Mouse (Mus musculus) cerebellum, adult 8-10 months (tissue): Measurements from ENCODE around the gene Scn11a.

Experiments
- DNase-seq: peaks from one replicate; pipeline ENCODE4 v3.0.0; 2022

Gene Scn11a

DNA sequence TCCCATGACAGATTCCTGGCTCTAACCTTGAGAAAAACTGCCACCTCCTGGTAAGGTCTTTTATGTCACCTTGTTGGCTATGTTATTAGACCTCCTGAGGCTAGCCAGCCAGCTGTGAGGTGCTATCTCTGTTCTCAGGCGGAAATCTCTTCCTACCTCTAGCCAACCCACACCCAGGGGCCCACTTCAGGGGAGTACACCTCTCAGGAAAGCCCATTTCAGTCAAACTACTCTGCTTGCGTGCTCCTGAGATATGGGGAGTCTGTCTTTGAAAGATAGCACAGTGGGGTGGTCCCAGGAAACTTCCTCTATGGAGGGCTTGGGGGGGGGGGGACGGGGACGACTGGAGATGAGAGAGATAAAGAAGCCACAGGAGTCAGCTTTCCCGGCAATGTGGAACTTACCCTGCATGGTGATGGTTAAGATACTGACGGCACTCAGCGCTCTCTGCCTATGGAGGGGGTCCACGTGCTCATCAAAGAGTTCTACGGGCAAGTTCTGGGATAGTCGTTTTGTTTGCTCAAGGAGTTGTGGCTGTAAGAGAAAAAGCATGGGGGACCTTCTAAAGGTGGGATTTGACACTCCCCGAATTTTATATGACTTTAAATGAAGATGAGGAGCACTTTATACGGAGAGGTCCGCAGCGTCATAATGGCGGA, 29.9 kb downstream of the Scn11a start:
- no peak for DNase-seq

DNA sequence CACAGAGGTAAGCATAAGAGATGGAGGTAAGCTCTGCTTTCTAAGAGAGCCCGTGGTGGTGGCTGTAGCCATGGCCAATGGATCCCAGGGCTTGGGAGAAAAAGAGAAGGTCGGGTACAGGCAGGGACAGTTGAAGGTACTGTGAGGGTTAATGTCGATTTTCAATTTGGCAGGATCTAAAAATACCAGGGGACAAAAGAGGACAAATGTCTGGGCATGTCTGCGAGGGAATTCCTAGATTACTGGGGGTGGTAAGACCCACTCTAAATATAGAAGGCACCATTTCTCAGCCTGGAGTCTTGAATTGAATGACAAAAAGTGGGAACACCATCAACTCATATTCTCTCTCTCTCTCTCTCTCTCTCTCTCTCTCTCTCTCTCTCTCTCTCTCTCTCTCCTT, 30.8 kb downstream of the Scn11a start:
- DNase-seq, result no peak

- no peak for DNase-seq
These were observed 32.8 kb downstream of the Scn11a start for GRCm38 (mm10) chr9:119792505-119792904.

DNA sequence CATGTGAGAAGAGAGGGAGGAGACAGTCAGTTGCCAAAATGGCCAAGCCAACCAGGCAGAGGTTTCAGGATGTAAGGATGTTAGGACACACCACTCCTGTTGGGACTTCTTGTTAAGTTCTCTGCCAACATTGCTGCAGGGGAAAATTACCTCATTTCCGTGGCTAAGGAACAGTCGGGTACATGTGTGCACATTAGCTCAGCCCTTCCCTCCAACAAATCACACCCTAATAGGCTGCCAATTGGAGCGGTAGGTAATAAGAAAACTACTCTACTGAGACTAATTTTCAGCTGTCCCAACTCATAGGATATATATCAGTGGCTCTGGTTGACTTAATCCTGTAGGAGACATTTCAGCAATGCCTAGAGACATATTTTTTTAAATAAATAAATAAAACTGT, 44.4 kb downstream of the Scn11a start:
- no peak for DNase-seq

DNA sequence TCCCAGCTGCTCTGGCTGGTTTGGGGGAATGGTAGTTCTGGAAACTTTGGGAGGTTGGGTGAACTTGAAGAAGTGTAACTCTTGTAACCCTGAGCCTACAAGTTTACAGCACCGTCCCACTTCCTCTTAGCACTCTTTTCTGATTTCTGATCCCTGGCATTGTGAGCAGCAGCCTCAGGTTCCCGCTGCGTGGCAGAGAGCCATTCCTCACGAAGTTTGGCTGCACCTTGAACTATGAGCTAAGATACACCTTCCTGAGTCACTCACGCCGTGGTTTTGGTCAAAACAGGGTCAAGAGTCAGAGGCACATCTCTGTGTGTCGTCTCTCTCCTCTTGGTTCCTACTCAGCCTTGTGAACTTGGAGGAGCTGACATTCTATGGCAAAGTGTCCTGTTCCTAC, 48.6 kb downstream of the Scn11a start:
- no peak for DNase-seq

DNA sequence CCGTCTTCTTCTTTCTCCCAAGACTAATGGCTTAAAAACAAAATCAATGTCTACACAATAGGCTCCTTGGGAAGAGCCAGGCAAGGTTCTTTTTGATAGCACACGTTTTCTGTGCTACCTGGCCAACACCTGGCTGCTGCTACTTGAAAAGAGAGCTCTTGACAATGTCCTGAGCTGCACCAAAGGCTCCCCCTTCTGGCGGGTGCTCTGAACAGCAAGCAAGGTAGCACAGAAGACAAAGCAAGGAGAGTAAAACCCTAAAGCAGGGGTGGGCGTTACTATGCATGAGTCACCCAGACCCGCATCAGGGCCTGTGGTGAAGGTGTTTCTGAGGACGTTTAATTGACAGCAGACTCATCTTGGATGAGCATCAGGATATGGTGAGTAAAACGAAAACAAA, 56.7 kb downstream of the Scn11a start:
- no peak for DNase-seq

GRCm38 (mm10) chr9:119760226-119760625, 65.0 kb downstream of the Scn11a start:
- no peak for DNase-seq

DNA sequence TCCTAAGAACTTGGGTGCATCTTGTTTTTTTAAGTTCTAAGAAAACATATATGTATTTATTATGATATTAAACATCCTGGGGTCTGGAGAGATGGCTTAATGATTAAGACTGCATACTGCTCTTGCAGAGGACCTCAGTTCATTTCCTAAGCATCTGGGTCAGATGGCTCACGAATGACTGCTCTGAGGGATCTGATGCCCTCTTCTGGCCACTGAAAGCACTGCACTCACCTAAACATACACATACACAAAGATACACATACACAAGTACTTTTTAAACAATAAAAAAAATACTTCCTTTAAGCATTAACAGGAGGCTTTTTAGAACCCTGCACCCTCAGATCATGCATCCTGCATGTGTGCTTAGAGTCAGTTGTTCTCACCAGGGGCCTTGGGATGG, 65.8 kb downstream of the Scn11a start:
- no peak for DNase-seq

- DNase-seq, result no peak
These were observed 73.7 kb downstream of the Scn11a start for GRCm38 (mm10) chr9:119751507-119751906.

- no peak for DNase-seq
These were observed 76.1 kb downstream of the Scn11a start for GRCm38 (mm10) chr9:119749112-119749511.

DNA sequence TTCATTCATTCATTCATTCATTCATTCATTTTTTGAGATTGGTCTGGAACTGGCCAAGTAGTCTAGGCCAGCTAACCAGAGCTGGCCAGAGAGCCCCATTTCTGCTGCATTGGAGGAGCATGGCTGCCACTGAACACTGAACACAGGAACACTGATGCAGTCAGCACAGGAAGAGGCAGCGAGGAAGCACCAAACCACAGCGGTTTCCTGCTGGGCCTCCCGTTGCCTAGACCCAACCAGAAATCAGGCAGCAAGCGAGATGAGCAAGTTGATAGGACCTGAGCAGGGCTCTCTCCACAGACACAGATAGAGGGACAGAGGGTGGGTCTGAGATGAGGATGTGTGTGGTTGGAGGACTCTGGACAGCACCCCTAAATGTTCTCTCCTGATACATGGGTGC, 81.4 kb downstream of the Scn11a start:
- DNase-seq, result no peak

DNA sequence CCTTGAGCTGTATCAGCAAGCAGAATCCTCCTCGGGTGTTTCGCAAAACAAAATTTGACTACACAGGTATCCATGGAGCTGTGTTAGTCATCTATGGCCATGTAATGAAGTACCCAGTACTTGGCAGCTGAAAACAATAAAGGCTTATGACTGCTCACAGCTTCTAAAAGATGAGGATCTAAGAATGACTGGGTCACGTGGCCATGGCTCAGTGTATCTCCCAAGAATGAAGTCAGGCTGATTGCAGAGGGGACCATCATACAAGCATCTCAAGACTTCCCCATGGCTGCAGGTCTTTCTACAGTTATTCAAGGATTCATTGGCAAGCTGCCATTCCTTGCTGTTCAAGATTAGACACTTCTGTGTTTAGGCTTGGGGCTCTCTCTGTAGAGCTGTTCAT, 81.9 kb downstream of the Scn11a start:
- no peak for DNase-seq

GRCm38 (mm10) chr9:119741101-119741786, 84.0 kb downstream of the Scn11a start:
- DNase-seq, result no peak

- no peak for DNase-seq
These were observed 96.7 kb downstream of the Scn11a start for GRCm38 (mm10) chr9:119728412-119729097.

DNA sequence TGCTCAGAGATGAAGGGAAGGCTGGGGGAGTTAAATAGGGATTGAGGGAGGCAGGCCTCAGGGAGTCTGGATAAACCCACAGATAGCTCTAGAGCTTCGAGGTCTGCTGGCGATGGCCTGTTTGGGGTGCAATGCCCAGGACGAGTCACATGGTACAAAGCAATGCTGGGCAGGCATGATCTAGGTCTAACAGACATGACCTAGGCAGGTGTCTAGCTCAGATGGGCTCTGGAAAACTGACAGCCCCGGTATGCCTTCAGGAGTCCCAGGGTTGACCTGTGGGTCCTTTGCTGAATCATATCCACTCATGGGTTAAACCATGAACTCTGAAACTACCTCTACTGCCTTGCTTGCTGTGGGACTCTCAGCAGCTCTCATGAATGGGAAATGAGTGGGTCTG, 98.3 kb downstream of the Scn11a start:
- no peak for DNase-seq

- DNase-seq, result no peak
These were observed 99.9 kb downstream of the Scn11a start for GRCm38 (mm10) chr9:119725293-119725862.

GRCm38 (mm10) chr9:119719222-119719621, 106.0 kb downstream of the Scn11a start, which contains the start of gene Scn10a:
Gene Scn10a (minus strand): TSS chr9:119719322.
- no peak for DNase-seq

GRCm38 (mm10) chr9:119706700-119707099, 118.6 kb downstream of the Scn11a start:
- no peak for DNase-seq
